26 mouse cellular contexts compared by ENCODE assay signal in the genomic region with DNA sequence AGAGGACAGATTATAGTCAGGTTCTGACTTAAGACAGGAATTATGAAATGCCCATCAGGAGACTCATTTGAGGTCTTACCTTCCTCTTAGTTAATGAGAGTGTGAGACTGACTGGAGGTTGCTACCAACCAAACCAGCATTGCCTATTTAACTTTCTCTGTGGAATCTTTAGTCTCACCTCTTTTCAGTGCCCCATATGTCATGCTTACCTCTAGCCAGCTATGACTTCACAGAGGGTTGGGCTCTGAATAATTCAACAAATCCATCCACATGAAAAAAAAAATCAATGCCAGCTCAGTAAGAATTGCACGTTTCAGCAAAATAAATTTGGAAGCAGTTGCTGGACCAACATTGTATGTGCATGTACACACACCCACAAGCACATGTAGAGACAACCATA.
"Had no signal": no experiment of that assay in that cellular context is flagged by ENCODE, and none has a peak within 500 bp of the region (broad histone marks: within the 10 kb centered on the region; RNA-seq: fewer than 3 reads in every experiment).

No protein-coding gene starts in this region.

- H3K27ac ChIP-seq: heart, adult 2 months; heart, embryonic 13.5 days; heart, embryonic 15.5 days; hindbrain, embryonic 13.5 days; hindbrain, embryonic 15.5 days; hindbrain, postnatal 0 days; layer of hippocampus, adult 2 months; left cerebral cortex, adult 2 months; limb, embryonic 10.5 days; limb, embryonic 12.5 days; liver, embryonic 13.5 days; liver, embryonic 15.5 days had no signal

- ATAC-seq: hindbrain, postnatal 0 days; intestine, embryonic 16.5 days had no signal

- H3K4me3 ChIP-seq: heart, adult 2 months; heart, embryonic 13.5 days; heart, embryonic 15.5 days; hindbrain, embryonic 13.5 days; hindbrain, embryonic 15.5 days; layer of hippocampus, adult 2 months; left cerebral cortex, adult 2 months; limb, embryonic 10.5 days; limb, embryonic 12.5 days; liver, embryonic 13.5 days; liver, embryonic 15.5 days had no signal

- H3K4me1 ChIP-seq: heart, embryonic 13.5 days; heart, embryonic 15.5 days; hindbrain, embryonic 13.5 days; hindbrain, embryonic 15.5 days; limb, embryonic 12.5 days; liver, embryonic 13.5 days; liver, embryonic 15.5 days had no signal

- H3K4me2 ChIP-seq: heart, embryonic 11.5 days; heart, embryonic 13.5 days; heart, embryonic 15.5 days; hindbrain, embryonic 13.5 days; hindbrain, embryonic 15.5 days; limb, embryonic 12.5 days; liver, embryonic 11.5 days; liver, embryonic 13.5 days; liver, embryonic 15.5 days had no signal

- H3K9me3 ChIP-seq: heart, embryonic 13.5 days; heart, embryonic 15.5 days; hindbrain, embryonic 13.5 days; hindbrain, embryonic 15.5 days; limb, embryonic 10.5 days; limb, embryonic 12.5 days; liver, embryonic 13.5 days; liver, embryonic 15.5 days had no signal

- H3K27me3 ChIP-seq: heart, embryonic 13.5 days; heart, embryonic 15.5 days; hindbrain, embryonic 13.5 days; hindbrain, embryonic 15.5 days; limb, embryonic 12.5 days; liver, embryonic 13.5 days; liver, embryonic 15.5 days had no signal

- H3K9ac ChIP-seq: heart, embryonic 13.5 days; heart, embryonic 15.5 days; hindbrain, embryonic 13.5 days; hindbrain, embryonic 15.5 days; limb, embryonic 12.5 days; liver, embryonic 13.5 days; liver, embryonic 15.5 days had no signal

- DNase-seq: gastrocnemius, postnatal 14 days; gastrocnemius, postnatal 36 days; heart, adult 11 months; heart, adult 2 months; heart, postnatal 14 days; heart, postnatal 36 days; kidney, adult 11 months; kidney, adult 9 months; kidney, postnatal 10 days; kidney, postnatal 25 days; kidney, postnatal 4 days; liver; liver, embryonic 13.5 days had no signal

- H3K36me3 ChIP-seq: heart, embryonic 13.5 days; heart, embryonic 15.5 days; hindbrain, embryonic 13.5 days; hindbrain, embryonic 15.5 days; limb, embryonic 10.5 days; limb, embryonic 12.5 days; liver, embryonic 13.5 days; liver, embryonic 15.5 days had no signal
